Mouse (Mus musculus) gastrocnemius, postnatal 4 days (tissue): Measurements from ENCODE around the gene Ube2g1. TPM values are rescaled to one million over a fixed set of nuclear protein-coding genes. Genes with fewer than 3 reads are reported as not detected.

ENCODE experiments used
- DNase-seq, 2 experiments: peaks; one replicate each; pipeline ENCODE4 v3.0.0; 2021 to 2022; ENCODE audit warnings: low spot score in 2 of 2, mixed read lengths in 2 of 2
- long read RNA-seq, 2 experiments: library from polyadenylated mRNA; stranded (forward); transcript quantifications; one replicate each; pipeline ENCODE4 v2.0.0; 2021
- total RNA-seq, 2 experiments: library from RNA; stranded (reverse); gene quantifications; 2 replicates each; pipeline ENCODE4 v1.2.3; 2021

The Ube2g1 gene
- total RNA-seq = 10 to 100 TPM; 36.0 to 46.5 TPM
- long read RNA-seq, experiment 1, transcript Ube2g1-201 (6 exons, 3,815 nt) = major isoform, 59 of 73 reads
- long read RNA-seq, experiment 1, partial matches to known transcripts = 1 of 73 reads
- long read RNA-seq, experiment 1, other reads (novel, unspliced or antisense) = 9 of 73 reads
- long read RNA-seq, experiment 2, transcript Ube2g1-201 (6 exons, 3,815 nt) = major isoform, 53 of 68 reads
- long read RNA-seq, experiment 2, partial matches to known transcripts = 1 of 68 reads
- long read RNA-seq, experiment 2, other reads (novel, unspliced or antisense) = 12 of 68 reads

- peak; percentile 97 to 98 for DNase-seq
Measured at GRCm38 (mm10) chr11:72606694-72607407, at the start of gene Ube2g1. Gene Ube2g1, plus strand, starts transcription at chr11:72607283.

- DNase-seq = no peak
Measured at GRCm38 (mm10) chr11:72558155-72558554, 48.9 kb upstream of the Ube2g1 start.

- DNase-seq = no peak
Measured at GRCm38 (mm10) chr11:72560661-72561060, 46.4 kb upstream of the Ube2g1 start.

- DNase-seq = no peak
Measured at GRCm38 (mm10) chr11:72564232-72564807, 42.8 kb upstream of the Ube2g1 start.

GRCm38 (mm10) chr11:72566304-72566703, 40.8 kb upstream of the Ube2g1 start:
- no peak for DNase-seq

- DNase-seq = no peak
Measured at GRCm38 (mm10) chr11:72566816-72567338, 40.2 kb upstream of the Ube2g1 start.

GRCm38 (mm10) chr11:72569051-72569450, 38.0 kb upstream of the Ube2g1 start:
- DNase-seq = no peak

- DNase-seq = no peak
Measured at GRCm38 (mm10) chr11:72569671-72570318, 37.3 kb upstream of the Ube2g1 start.

- DNase-seq = peak; percentile 48 to 76
Measured at GRCm38 (mm10) chr11:72570319-72570979, 36.6 kb upstream of the Ube2g1 start.

- no peak for DNase-seq
Measured at GRCm38 (mm10) chr11:72573819-72574218, 33.3 kb upstream of the Ube2g1 start.

GRCm38 (mm10) chr11:72576111-72576465, 31.0 kb upstream of the Ube2g1 start:
- no peak for DNase-seq

- DNase-seq = no peak
Measured at GRCm38 (mm10) chr11:72576466-72577351, 30.4 kb upstream of the Ube2g1 start.

GRCm38 (mm10) chr11:72578471-72578870, 28.6 kb upstream of the Ube2g1 start:
- DNase-seq = no peak

- no peak for DNase-seq
Measured at GRCm38 (mm10) chr11:72581609-72582447, 25.3 kb upstream of the Ube2g1 start.

- DNase-seq = no peak
Measured at GRCm38 (mm10) chr11:72582448-72582705, 24.7 kb upstream of the Ube2g1 start.

- no peak for DNase-seq
Measured at GRCm38 (mm10) chr11:72583092-72583491, 24.0 kb upstream of the Ube2g1 start.

- no peak for DNase-seq
Measured at GRCm38 (mm10) chr11:72586570-72586969, 20.5 kb upstream of the Ube2g1 start.

- no peak for DNase-seq
Measured at GRCm38 (mm10) chr11:72587537-72588233, 19.4 kb upstream of the Ube2g1 start.
